Mouse (Mus musculus): ENCODE measurements around the gene Mrps31. TPM values are rescaled to one million over a fixed set of nuclear protein-coding genes. Genes with fewer than 3 reads are reported as not detected.

Gene Mrps31
- 0.96 and 4.6 TPM in 2 replicates for total RNA-seq (2015; ENCODE audit: low replicate concordance)
- 6.4 and 12.3 TPM in 2 replicates for total RNA-seq (2017; ENCODE audit: low replicate concordance)

- ATAC-seq (replicated peaks; ENCODE audit: low FRiP score, poor library complexity, severe bottlenecking): peak; percentile 90
These were observed at the start of gene Mrps31 for GRCm38 (mm10) chr8:22411282-22411702. TSS of gene Mrps31 (plus strand) at chr8:22411361.

GRCm38 (mm10) chr8:22376311-22376710 lies 34.9 kb upstream of the Mrps31 start:
- no peak for ATAC-seq (replicated peaks; ENCODE audit: low FRiP score, poor library complexity, severe bottlenecking)

DNA sequence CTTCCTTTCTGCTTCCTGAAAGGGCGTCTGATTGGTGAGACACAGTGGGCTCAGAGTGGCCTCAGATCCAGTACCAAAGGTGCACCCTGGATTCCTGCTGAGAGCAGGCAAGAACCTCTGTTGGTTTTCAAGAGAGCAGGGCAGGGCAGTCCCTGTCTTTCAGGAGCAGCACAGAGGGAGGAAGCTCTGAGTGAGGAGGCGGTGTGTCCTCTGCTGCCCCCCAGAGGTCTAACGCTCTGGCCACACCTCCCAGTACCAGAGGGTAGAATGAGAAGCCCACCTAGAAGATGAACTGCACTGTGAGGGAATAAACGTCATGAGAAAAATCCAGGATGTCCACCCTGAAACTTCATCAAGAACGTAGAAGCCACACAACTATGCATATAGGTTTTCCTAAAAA lies 34.3 kb upstream of the Mrps31 start:
- ATAC-seq (replicated peaks; ENCODE audit: low FRiP score, poor library complexity, severe bottlenecking): no peak

- no peak for ATAC-seq (replicated peaks; ENCODE audit: low FRiP score, poor library complexity, severe bottlenecking)
These were observed 30.2 kb upstream of the Mrps31 start for GRCm38 (mm10) chr8:22380934-22381333.

- ATAC-seq (replicated peaks; ENCODE audit: low FRiP score, poor library complexity, severe bottlenecking): no peak
These were observed 28.2 kb upstream of the Mrps31 start for GRCm38 (mm10) chr8:22382824-22383595.

DNA sequence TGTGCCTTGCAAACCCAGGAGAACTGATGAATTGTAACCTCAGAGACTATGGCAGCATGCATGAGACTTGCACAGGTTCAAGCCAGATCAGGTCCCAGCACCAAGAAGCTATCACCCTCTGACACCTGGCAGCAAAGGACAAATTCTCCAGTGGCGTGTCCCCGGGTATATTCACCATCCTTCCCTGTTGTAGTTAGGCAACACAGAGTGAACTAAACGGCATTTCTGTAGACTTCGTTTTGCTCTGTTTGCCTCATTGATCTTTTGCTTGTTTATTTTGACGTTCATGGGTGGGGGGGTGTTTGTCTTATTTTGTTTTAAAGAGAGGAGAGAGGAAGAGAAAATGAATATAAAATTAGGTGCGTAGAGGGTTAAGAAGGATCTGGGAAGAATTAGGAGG lies 26.0 kb upstream of the Mrps31 start:
- no peak for ATAC-seq (replicated peaks; ENCODE audit: low FRiP score, poor library complexity, severe bottlenecking)

DNA sequence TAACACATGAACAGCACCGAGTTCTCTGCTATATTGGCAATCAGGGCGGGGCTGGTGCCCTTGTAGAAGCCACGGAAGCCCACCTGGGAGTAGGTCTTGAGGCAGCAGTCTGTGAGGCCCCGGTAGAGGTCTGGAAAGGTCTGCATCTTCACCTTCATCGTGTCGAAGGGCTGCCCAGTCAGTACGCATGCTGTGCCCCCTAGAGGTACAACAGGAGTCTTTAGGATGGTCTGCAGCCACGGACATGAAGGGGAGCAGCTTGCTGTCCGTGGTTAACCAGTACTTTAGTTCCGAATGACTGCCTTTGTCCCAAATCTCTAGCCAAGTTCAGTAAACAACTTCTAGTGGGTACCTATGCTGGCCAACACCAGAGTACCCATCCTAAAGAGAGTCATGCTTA lies 21.3 kb upstream of the Mrps31 start:
- ATAC-seq (replicated peaks; ENCODE audit: low FRiP score, poor library complexity, severe bottlenecking): no peak

- no peak for ATAC-seq (replicated peaks; ENCODE audit: low FRiP score, poor library complexity, severe bottlenecking)
These were observed 20.2 kb upstream of the Mrps31 start for GRCm38 (mm10) chr8:22390766-22391463.

GRCm38 (mm10) chr8:22394471-22394870 lies 16.7 kb upstream of the Mrps31 start:
- ATAC-seq (replicated peaks; ENCODE audit: low FRiP score, poor library complexity, severe bottlenecking): no peak

DNA sequence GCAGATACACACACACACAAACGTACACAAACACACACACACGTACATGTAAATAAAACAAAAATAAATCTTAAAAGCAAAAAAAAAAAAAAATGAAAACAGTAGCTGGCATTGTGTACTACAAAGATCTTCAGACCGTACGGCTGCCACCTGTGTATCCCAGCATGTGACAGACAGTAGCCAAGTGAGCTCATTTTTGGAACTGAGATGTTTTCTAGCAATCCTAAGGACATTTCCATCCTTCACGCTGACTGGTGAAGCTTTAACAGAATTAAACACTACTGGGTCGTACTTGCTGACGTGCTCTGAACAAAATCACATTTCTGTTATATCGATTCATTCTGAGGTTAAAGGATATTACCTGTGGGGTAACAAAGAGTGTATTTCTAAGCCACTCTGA lies 15.9 kb upstream of the Mrps31 start:
- ATAC-seq (replicated peaks; ENCODE audit: low FRiP score, poor library complexity, severe bottlenecking): no peak

DNA sequence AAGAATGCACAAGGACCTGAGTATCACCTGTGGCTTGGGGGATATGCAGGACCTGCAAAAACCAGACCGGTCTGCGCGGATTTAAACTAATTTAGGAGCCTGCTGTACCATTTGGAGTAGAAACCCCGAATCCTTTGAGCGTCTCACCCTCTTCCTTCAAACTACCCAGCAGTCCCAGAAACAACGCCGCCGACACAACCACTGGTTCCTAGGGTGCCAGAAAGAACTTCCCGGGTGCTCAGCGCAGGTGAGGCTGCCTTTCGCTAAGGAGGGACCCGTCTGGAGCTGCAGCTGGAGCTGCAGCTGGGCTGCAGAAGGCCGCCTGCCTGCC lies 13.4 kb upstream of the Mrps31 start:
- no peak for ATAC-seq (replicated peaks; ENCODE audit: low FRiP score, poor library complexity, severe bottlenecking)

DNA sequence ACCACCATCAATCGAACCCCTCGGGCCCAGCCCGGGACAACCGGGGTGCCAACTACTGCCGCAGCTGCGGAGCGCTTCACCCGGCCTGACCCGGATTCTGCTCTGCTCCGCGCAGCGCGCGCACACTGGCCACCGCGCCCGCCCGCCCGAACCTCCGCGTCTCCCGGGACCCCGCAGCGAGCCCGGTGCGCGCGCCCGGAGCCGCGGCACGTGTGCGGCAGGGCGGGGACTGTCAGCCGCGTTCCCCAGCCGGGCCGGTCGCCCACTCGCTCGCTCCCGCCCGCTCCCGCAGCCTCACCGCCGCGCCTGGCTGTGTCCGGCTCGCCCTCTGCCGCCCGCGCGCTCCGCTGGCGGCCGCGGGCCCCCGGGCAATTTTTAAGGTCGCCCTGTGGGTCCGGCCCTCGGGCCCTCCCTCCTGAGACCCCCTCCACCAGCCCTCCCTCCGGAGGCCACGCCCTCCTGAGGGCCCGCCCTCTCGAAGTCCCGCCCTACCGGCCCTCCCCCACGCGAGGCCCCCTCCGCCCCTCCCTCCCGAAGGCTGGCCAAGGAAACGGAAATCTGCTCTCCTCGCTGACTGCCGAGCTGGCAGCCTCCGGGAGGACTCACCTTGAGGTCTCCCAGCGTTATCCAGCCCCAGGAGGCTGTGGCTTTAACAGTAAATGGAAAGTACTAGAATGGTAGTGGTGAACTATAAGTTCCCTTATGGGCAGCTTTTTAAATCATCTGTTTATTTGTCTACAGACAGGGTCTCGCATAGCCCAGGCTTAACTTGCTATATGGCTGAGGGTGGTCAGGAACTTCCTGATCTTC lies 12.8 kb upstream of the Mrps31 start, which contains the start of gene Slc25a15:
Gene Slc25a15 (minus strand): TSS at position 456 of the 810 bp plus-strand sequence.
- ATAC-seq (replicated peaks; ENCODE audit: low FRiP score, poor library complexity, severe bottlenecking): peak; percentile 65

DNA sequence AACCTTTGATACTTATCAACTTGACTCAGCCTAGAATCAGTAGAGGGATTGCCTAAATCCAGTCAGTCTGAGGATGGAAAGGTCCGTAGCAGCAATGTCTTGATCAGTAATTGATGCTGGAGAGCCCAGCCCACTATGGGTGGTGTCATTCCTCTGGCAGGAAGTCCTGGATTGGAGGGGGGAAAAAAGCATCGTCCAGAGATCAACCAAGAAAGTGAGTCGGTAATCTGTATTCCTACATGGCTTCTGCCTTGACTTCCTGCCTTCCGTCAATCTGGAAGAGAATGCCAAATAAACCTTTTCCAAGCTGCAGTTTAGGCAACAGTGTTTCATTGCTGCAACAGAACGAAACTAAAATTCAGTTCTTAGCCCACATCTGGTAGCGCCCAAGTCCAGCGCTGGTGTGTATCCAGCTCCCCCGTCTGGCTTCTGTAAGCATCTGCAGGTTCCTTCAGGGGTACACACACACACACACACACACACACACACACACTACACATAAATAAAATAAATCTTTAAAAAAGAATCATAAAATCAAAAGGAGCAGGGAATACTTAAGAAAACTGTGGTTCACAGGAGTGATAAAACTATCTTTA lies 11.8 kb upstream of the Mrps31 start:
- no peak for ATAC-seq (replicated peaks; ENCODE audit: low FRiP score, poor library complexity, severe bottlenecking)

- no peak for ATAC-seq (replicated peaks; ENCODE audit: low FRiP score, poor library complexity, severe bottlenecking)
These were observed 10.6 kb upstream of the Mrps31 start for GRCm38 (mm10) chr8:22400593-22400992.

GRCm38 (mm10) chr8:22403235-22403634 lies 7.9 kb upstream of the Mrps31 start:
- ATAC-seq (replicated peaks; ENCODE audit: low FRiP score, poor library complexity, severe bottlenecking): no peak

GRCm38 (mm10) chr8:22405733-22406132 lies 5.4 kb upstream of the Mrps31 start:
- no peak for ATAC-seq (replicated peaks; ENCODE audit: low FRiP score, poor library complexity, severe bottlenecking)

DNA sequence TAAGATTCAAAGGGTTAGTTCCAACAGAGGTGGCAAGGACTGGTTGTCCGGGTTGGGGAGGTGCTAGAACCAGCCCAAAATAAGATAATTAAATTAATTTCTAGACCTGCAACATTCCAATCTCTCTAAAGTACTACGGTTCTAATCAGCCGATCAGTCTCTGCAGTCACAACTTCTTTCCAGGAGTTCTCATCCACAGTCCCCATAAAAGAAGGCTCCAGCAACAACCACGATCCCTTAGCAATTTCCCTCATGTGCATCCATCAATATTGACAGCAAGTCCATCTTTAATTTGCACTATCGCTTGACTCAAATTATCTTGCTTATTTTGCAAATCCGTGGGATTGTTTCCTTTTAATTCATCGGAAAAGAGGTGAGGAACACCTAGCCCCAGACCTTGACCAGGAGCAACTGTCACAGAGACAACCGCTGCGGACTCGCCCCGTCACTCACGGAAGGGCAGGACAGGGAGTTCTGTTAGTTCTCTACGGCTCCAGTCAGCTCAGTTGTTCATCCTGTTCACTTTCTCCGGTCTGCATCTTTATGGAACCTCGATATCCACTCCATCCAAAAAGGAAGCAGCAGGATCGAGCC lies 376 bp upstream of the Mrps31 start:
- peak; percentile 70 for ATAC-seq (replicated peaks; ENCODE audit: low FRiP score, poor library complexity, severe bottlenecking)

DNA sequence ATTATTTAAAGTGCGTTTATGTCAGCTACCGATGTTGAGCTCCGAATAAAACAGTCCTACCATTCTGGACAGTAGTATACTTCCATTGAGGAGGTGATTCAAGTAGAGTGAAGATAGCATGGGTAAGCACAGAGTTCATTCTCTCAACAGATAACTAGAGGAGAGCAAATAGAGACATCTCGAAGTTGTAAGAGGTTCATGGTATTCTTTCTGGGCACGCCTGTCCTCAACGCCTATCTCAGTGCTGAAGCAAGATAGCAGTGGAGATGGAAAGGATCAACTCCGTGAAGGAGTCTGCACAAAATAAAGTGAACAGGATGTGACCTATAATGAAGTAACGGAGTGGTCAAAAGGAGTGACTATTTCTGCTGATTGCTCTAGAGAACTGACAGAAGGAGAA lies 810 bp downstream of the Mrps31 start:
- ATAC-seq (replicated peaks; ENCODE audit: low FRiP score, poor library complexity, severe bottlenecking): 0 out of 2 replicates have a peak, but pooled peaks have one; percentile 24
